Mouse (Mus musculus) spleen, postnatal 14 days (tissue): ENCODE results near the gene Rasa3.

Source experiments
- DNase-seq, 2 experiments: peaks; one replicate each; pipeline ENCODE4 v3.0.0; 2021 to 2022; ENCODE audit warnings: low spot score in 2 of 2

Gene Rasa3

DNA sequence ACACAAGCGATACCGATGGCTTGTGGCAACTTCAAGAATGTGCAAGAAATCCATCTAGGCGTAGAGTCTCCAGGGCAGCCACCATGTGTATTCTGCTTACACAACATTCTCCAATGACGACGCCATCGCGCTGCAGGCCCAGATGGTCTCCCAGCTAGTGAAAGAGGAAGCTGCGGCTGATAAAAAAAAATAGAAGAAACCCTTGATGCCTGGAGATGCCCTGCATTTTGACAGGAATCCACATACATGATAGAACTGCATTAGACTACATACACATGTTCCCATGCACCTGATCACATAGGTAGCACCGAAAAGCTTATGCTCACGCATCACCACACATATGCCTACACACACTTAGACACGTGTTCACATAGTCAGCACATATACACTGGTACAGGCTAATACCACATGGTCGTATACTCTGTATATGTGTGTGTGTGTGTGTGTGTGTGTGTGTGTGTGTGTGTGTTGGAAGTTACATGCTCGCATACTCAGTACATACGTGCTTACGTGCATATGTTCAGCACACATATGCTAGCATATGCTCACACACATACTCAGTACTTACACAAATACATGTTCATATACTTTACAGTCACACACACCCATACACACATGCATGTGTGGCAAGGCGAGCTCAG, 8.4 kb upstream of the Rasa3 start:
- DNase-seq = peak in 1 of 2 experiments; percentile 29

DNA sequence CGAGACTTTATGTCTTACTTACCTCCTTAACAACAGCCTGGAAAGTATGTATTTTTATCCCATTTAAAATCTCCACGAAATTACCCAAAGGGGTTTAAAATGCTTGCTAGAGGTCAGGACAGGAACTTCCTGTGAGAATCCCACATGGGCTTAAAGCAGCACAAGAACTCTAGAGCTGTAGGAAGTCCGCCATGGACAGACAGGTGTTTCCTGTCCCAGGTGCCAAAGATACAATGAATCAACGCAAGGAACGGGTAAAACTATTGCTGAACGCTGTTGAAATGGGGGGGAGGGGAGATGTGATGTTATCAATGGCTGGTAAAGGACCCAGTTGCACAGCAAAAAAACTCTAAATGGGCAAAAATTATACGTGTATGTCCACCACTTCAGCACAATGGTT, 6.7 kb upstream of the Rasa3 start:
- DNase-seq = no peak

DNA sequence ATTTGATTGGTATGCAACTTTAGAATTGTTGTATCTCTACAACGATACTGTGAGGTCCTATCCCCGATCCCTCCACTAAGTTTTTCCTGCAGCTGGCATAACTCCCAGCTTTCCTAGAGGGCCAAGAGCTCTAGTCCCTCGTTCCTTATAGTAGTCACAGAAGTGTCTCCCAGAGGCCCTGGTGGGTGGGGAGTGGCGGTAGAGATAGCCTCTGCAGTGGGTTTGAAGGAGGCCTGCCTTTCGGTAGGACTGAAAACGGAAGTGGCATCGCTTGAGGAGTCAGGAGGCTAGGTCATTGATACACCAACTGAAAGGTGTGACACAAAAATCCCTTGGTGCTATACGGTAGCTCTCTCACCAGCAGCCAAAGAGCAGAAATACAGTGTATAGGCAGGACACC, 779 bp upstream of the Rasa3 start:
- DNase-seq = peak in 1 of 2 experiments; percentile 42

DNA sequence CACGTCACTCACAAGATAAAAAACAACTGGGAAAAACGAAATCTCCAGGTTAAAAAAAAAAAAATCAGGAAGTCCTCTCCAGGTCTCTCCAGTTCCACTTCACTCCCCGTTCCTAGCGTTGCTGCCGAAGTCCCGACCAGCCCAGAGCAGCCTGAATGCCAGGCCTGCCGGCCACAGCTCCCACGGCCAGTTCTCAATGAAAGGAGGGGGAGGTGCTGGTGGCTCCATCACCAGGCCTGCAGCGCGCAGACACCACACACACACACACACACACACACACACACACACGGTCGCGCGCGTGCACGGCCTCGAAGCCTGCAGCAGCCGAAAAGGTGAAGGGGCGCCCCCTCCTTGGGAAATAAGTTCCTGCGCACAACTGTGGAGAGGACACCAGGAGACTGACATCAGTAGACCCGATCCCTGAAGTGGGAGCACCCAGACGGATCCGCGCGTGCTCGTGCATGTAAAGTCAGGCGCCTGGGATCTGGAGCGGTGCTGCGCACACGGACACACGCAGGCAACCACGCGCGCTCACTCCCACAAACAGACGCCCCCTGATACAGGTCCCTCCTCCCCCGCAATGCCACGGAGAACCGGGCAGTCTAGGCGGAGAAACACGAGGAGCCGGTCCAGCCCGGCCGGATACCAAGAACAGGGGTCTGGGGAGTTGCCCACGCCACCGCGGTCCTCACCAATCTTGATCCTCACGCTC, 546 bp downstream of the Rasa3 start:
- peak in 1 of 2 experiments; percentile 52 for DNase-seq

DNA sequence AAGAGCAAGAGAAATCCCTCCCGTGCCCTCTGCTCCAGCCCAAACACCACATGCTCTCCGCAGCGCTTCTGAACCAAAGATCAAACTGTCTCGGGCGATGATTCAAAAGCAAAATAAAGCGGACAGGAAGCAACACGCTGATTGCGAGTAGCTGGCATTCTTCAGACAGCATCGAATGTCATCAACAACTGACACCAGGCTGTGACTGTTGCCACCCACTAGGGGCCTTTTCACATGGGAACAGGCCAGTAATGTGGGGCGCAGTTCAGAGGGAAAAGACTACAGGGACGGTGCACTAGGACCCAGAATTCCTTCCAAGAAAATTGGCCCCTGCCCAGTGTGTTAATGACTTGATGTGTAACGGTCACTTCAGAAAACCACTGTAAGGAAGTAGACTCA, 1.1 kb downstream of the Rasa3 start:
- peak in 1 of 2 experiments; percentile 25 for DNase-seq

DNA sequence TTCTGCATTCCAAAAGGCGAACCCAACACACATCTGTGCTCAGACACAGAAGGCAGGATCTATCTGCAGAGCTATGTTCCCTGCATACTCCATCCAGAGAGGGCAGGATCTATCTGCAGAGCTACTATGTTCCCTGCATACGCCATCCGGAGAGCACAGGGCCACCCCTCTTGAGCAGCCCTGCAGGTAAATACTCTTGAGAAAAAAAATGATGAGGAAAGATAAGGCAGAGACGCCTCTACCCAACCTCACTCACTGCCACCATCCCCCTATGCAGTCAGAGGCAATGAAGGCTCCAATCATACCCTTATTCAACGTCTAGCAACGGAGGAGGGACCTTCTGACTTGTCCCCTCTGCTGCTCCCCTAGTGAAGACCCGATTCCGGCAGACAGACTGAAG, 1.9 kb downstream of the Rasa3 start:
- no peak for DNase-seq

DNA sequence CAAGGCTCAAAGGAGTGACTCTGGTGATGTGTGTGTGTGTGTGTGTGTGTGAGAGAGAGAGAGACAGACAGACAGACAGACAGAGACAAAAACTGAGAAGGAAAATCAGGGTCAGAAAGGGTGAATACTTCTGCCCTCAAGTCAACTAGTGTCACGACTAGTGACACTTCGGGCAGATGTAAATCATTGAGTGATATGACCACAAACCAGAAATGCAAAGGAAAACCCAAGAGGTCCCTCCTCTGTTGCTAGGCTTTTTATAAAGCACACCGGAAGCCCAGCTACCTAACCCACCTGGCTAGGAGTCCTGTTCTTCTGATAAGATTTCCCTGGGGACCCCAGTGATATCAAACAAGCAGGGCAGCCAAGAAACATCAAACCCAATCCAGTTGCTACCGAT, 2.3 kb downstream of the Rasa3 start:
- no peak for DNase-seq

DNA sequence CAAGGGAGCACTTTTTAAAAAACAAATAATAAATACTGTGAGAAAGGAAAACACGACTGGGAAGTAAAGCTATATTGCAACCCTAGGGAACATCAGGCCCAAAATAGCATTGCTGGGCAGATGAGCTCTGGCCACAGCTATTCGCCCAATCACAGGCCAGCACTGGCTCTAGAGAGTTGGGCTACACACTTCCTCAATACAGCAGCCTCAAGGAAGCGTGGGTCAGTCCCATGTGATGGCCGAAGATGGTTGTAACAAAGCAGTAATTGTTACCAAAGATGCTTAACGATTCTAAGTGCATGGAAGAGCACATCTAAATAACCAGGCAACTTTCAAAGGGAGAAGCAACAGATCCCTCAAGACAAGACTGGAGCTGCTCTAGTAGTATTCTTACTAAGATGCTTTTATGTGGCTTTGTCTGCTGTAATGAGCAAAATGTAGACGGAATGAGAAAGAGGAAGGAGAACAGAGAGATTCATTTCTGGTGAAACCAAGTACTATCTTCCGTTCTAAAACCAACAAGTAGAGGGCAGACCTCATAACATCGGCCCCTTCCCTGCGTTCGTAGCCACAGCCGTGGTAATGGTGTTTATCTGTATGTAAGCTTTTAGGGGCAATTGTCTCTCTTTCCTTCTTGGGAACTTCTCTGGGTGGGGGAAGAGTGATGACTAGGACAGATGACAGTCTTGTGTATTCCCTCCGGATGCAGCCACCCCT, 3.0 kb downstream of the Rasa3 start:
- DNase-seq = no peak

DNA sequence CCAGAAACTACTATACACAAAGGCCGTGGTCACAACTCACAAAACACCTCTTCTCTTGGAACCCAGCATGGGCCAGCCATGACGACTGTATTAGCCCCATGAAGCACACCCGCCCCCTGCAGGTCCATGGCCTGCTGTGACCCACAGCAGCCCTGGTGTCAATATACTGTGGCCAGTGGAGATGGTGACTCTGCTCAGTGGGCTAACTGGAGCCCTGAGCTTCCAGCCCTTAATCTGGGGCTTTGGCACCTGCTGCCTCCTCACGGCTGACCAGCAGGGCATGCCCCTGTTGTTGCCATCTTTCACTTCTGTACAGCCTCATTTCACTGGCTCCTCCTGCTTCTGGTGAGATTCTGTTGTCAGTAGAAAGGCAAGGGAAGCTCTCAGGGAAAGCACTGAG, 4.2 kb downstream of the Rasa3 start:
- no peak for DNase-seq

DNA sequence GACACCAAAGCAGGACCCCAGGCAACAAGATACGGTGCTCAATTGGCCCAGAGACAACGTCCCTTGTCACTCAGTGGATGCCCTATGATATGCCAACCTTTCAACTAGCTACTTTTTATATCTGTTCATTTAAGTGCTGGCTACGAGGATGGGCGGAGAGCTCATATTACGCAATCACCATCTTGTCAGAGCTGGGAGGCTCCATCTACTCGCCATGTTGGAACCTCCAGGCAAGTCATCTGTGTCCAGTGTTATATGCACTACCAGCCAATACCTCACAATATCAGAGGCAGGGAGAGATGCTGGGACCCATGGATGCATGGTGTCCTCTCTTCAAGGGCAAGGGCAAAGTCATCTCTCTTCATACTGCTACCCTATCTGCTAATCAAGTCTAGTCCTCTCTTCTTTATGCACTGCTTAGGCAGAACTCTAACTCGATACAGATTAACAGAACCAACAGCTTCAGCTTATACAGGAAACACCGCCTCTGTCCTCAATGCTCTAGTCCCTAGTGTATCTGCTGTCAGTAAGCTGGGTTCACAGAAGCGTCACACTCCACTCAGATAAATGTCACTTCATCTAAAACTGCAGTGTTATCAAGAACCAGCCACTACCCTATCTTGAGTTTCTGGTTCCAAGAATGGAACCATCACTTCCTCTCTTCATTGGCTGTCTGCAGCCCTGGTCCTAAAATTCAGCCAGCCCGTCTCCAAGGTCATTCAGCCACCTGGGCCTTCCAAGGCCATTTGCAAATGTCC, 6.0 kb downstream of the Rasa3 start:
- DNase-seq = no peak

DNA sequence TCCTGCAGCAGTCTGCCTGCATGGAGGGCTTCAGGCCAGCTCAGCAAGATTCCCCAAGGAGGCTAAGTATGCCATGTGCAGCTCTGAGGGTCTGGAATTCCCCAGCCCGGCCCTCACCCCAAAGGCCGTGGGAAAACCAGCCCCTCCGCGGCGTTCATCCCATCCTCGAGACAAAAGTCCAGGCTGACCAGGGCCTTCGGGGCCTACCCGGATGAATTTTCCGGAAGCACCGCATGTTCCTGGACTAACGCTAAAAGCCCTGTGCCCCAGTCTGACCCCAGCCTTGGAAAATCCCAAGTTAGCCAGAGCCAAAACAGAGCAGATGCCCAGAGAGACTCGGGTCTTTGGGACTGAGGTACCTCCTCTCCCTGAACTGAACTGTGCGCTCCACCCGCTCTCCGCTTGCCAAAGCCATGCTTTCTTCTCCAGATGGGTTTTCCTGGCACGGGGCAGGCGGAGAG, 7.4 kb downstream of the Rasa3 start:
- DNase-seq = no peak

DNA sequence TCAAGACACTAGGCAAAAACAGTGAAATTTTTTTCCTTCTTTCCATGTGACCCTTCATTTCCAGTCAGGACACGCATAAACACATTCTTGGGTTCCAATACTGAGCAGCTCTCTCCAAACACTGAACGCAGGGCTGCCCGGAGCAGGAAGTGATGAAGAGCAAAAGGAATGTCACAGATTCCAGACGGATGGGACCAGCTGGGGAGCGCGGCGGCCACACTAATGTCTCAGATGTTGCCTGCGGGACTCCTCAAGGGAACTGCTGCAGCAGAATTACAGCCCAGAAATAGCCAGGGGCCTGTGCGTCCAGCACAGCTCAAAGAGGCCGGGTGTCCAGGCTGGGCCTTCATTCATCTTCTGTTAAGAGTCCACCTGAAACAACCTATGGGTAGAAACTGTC, 9.0 kb downstream of the Rasa3 start:
- no peak for DNase-seq

DNA sequence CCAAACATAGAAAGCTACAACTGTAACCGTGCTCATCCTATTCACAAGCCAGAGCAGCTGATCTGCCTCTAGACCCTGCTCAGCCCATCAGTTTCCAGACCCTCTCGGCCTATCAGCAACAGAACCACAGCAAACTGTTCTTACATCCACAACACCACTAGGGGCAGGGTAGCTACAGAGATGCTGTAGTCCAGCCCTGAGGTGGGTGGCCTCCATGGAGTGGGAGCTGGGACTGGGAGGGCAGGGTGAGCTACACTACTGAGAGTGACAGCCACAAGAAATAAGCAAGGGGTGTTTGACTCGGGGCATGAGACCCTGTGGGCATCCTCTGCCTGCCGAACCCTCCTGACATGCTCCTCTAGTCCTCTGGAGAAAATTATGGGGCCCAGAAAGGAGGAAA, 9.5 kb downstream of the Rasa3 start:
- no peak for DNase-seq

DNA sequence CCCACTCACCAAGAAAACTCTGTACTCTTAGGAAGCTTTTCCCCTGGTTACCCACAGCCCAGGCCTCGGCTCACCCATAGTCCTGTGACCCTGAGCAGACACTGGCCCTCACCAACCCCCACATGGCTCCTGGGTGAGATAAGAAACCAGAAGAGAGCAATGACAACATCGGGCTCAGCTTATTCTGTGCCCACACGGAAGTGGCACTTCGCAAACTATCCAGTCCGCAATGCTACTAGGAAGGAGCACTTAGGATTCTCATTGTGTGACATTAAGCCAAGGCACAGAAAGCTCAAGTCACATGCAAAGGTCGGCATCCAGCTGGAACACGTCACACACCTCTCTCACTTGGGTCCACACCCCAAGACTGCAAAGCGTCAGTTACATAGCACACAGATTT, 11.5 kb downstream of the Rasa3 start:
- DNase-seq = no peak

DNA sequence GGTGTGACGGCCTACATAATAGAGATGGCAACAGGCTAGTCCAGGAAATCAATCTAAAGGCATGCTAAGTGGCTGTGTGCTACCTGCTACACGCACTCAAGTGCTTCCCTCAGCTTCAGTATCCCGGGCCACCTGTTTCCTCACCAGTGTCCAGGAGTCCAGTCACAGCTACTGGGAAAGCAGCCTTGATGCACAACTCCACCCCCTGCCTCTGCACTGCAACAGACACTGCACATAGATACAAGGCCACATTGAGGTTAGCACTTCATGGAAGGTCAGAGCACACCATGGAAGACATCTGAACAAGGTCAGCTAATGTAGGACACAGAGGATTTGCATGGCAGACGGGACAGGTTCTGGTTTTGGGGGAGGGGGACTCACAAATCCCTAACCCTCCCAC, 11.9 kb downstream of the Rasa3 start:
- DNase-seq = no peak

DNA sequence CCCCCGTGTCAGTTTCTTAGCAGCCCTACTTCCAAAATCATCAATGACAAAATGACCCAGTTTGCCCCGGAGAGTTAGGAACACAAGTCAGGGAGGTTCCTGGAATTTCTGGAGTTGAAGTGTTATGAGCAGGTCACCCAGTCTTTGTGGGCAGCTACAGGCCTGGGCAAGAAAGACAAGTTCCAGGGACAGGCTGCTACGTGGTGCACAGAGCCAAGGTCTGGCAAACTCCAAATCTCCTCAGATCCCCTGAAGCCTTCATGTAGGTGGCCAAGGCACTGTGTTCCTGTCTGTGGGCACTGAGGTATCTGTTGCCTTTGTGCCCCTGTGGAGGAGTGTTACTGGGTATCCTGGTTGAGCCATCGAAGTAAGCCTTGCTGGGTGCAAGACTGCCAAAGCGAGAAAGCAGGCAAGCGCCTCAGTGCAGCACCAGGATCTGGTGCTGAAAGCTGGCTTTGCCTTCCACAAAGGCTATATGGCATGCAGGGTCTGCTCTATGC, 12.6 kb downstream of the Rasa3 start:
- DNase-seq = no peak

DNA sequence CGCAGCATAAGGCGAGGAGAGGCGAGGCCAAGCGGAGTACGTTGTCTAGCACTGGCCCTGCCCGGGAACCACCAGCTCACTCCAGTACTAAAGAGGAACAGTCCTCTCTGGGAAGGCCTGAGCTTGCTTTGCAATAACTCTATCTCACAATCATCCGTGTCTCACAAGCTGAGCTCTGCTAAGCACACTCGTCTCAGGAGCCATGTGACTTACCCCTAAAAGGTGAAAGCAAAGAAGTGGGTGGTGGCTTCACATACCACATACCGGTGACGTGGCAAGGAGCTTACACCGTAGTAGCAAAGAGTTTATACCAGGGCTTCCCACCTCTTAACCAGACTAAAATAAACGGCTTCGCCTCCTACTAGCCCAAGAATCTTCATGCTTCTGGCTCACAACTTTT, 17.1 kb downstream of the Rasa3 start:
- DNase-seq = no peak

DNA sequence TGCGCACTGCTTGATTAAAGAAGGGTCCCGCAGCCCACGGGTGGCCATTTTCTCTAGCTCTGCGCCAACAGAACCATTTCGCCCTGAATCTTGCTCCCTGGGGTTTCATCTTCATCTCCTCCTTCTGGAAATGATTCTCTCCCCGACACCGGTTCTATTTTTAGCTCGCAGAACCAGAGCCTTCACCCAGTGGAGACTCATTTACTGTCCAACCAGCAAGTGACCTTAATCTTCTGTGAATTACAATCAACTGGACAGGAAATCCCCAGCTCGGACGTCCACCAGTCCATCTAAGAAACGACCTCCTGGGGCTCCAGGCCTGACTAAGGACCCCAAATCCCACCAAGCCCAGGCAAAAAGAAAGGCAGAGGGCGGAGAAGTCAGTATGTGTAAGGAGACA, 19.9 kb downstream of the Rasa3 start:
- no peak for DNase-seq

DNA sequence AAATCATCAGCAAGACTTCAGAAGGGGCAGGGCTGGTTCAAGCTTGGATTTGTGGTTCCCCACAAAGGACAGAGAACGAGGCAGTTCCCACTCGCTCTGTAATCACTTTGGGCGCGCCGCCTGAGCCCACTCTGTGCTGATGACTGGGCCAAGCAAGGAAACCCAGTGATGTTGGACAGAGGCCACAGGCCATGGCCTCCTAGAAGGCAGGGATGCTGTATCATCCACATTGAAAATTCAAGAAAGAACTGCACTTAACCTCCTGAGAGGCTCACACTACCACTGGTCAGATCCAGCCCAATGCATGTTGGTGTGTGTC, 22.4 kb downstream of the Rasa3 start:
- no peak for DNase-seq

DNA sequence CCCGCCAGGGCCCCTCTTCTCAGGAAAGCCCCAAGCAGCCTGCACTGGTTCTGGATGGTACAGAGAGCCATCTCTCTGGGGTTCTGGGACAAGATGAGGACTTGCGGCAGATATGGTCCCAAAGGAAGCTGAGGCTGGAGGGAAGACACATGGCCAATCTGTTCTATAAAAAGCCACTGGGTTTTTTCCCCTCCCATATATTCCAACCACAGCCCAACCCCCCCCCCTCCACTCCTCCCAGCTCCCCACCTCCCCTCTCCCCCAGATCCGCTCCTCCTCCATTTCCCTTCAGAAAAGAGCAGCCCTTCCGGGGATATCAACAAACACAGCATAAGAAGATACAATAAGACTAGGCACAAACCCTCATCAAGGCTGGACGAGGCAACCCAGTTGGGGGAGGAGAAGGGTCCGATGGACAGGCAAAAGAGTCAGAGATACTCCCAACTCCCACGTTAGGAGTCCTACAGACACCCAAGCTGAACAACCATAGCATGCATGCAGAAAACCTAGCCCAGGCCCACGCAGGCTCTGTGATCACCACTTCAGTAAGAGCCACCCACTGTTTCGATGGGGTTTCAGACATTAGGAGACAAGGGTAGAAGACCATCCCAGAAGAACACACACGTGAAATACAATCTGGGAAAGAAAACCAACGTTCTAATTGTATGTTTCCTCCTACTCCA, 22.9 kb downstream of the Rasa3 start:
- no peak for DNase-seq

DNA sequence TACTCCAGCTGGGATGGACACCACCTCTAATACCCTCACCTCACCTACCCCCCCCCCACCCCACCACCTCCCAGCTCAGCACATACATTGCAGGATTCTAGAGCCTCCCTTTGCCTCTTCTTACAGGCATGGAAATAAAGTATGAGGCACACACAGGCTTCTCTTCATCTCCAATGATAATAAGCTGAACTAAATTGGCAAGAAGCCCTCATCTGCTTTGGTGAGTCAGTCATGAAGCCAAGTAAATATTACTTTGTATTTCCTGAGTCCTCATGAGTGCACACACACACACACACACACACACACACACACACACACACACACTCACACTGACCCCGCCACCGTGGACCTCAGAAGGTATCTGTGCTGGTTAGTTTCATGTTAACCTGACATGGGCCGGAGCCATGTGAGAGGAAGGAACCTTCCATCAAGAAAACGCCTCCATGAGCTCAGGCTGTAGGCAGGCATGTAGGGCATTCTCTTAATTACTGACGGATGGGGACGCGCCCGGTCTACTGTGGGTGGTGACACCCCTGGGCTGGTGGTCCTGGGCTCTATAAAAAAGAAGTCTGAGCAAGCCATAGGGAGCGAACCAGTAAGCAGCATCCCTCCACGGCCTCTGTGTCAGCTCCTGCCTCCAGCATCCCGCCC, 26.7 kb downstream of the Rasa3 start:
- DNase-seq = no peak
